Mouse (Mus musculus) thymus, postnatal 4 days (tissue): ENCODE data around the gene Cwc25.
A peak's percentile ranks its signal among the peaks of the same experiment; 100 is the strongest.
"Not testable (repeated sequence)": the region's sequence is repeated elsewhere in the genome, so short reads cannot be mapped to it uniquely, and the experiment has no call there.

Experiments used
- DNase-seq: peaks from one replicate; pipeline ENCODE4 v3.0.0; 2021

Cwc25 gene

DNA sequence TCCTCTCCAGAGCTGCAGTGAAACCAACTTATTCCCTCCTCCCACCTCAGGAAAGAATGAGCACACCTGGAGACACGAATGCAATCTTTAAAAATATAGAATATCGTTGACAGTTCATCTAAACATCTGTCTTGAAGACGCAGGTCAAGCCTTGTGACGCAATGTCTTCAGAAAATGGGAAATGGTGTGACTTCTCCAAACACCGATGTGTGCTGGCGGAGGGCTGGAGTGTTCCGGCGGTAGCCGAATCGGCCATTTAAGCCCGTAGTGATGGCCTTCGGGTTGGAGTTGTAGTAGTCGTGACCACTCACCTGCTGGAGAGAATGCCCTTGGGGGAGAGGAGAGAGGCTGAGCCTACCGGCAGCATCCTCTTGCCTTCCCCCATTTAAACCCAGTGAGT is 5.1 kb upstream of the Cwc25 start:
- DNase-seq = no peak

DNA sequence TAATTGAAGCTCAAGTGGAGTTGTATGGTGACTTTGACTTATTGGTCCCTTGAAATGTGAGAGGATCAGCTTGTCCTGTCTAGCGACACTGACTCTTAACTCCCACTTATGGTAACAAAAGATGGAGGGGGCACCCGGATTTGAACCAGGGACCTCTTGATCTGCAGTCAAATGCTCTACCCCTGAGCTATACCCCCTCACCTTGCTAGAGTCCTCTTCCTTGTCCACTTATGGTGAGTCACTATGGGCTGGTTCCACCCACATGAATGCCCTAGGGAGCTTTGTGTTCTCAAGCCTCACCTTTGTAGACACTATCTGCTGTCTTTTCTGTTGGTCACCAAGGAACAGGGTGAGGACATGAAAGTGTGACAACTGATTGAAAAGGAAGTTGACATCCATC is 3.3 kb upstream of the Cwc25 start:
- DNase-seq = no peak

DNA sequence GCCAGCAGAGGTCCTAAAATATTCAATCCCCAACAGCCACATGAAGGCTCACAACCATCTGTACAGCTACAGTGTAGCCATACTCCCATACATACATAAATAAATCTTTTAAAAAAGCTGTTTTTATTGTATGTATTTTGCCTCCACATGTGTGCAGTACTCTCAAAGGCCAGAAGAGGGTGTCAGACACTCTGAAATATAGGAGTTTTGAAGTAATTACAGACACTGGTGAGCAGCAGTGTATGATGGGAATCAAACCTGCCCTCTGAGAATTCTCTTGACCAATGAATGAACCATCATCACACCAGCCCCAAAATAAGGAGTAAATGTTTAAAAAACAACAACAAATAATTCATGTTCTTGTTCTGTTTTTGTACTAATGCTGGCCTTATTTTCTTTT is 4.7 kb downstream of the Cwc25 start:
- DNase-seq = no peak

DNA sequence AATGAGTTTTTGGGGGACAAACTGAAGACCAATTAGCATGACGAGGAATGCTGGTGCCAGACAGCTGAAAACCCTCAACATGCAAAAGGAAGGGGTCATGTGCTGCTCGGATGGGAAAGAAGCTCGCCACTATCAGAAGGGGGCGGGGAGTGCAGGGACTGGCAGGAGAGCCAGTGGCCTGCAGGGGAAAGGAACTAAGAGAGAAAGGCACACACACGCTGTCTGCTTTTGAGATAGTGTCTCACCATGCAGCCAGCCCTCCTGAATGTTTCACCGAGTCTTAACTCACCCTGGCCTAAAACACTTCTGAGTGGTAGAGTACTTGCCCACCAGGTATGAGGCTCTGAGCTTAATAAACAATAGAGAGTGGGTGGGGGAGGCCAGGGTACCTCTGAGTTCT is 7.4 kb downstream of the Cwc25 start:
- no peak for DNase-seq

DNA sequence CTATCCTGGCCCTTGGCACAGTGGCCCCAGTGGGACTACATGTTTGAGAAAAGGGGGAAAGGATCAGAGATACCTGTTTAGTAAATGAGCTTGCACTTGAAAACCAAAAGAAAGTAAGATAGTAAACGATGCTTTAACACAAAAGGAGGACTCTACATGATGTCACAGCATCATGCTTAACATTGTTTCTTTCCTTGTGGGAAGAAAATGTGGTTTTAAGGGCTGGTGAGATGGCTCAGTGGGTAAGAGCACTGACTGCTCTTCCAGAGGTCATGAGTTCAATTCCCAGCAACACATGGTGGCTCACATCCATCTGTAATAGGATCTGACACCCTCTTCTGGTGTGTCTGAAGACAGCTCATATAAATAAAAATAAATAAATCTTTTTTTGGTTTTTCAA is 8.2 kb downstream of the Cwc25 start:
- DNase-seq = no peak

DNA sequence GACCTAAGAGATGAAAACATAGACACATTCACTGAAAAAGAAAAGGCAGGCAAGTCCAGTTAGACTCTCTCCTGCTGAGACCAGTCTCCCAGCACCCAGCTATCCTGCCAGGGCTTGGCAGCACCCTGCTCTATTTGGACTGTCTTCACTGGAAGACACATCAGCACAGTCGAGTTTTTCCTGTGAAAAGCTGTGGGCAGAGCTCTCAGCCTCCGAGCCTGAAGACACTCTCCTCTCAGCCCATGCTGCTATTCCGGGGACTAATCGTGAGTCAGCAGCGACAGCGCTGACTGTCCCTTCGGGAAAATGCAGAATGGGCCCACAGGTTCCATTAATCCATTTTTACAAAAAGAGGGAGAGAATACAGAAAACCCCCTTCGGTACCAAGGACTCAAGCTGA is 13.1 kb downstream of the Cwc25 start:
- DNase-seq = no peak

DNA sequence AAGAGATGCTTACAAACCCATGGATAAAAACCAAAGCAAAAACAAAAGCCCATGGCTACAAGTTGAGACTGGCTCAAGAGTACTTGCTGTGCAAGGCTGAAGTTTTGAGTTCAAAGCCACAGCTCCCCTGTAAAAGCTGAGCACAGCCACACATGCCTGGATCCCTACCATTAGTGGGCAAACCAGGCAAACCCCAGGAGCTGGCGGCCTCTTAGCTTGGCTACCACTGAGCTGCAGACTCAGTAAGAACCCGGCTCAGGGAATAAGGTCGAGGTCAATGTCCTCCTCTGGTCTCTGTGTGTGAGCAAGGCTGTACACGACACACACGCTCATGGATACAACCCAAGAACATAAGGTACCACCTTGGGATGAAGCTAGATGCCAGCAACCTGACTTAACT is 17.9 kb downstream of the Cwc25 start:
- no peak for DNase-seq

DNA sequence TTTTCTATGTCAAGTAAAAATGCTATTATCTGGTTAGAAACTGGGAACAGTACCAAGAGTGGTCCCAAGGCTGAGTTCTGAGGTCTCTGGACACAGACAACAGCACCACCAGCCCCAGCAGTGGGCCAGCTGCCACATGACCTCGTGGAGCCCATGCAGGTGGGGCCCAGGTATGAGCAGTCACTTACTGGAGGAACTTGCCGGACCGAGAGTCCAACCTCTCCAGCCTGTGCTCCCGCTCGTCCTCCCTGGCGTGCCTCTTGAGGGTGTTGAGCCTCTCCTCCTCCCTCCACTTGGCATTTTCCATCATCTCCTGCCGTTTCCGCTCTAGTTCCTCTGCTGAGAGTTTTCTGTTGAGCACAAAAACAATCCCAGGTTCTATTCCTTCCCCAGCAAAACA is 18.6 kb downstream of the Cwc25 start:
- no peak for DNase-seq

DNA sequence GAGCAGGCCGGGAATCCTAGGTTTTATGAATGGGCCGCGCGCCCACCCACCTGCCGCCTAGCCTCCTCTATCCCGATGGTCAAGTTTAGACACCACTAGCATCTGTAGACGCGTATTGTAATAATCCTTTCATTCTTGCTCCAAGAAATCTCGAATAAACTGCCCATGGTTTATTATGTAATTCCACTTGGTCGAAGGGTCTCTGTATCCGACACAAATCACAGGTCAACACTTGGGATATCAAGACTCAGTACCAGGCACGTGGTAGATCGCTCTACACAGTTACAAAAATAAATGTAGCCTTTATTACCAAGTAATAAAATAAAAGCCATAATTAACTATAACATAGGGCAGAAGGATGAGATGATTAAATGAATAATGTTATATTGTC is 21.0 kb downstream of the Cwc25 start:
- DNase-seq = no peak

DNA sequence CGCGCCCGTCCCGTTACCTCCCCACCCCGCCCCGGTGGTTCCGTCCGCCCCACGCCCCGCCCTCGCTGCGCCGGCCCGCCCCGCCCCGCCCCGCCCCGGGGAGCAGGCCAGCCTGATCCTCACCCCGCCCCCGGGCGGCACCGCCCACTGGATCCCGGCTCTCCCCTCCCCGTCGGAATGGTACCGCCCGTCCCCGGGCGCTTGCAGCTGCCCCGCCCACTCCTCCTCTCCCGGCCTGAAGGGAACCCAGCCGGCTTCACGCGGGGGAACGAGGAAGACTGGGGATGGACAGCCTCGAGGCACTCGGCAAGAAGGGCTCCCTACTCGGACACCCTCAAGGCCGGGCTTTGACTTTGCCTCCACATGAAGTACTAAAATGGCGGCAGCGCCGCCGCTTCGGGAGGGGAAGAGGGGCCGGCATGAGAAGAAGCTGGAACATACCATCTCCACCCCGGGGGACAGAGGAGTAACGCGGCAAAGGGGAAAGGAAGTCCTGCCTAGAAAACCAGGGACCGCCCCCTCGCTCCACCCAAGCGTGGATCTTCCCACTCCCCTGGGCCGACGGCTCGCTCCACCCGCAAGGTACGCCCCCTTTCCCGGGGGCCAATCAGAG is 21.5 kb downstream of the Cwc25 start:
- DNase-seq = peak; percentile 99

DNA sequence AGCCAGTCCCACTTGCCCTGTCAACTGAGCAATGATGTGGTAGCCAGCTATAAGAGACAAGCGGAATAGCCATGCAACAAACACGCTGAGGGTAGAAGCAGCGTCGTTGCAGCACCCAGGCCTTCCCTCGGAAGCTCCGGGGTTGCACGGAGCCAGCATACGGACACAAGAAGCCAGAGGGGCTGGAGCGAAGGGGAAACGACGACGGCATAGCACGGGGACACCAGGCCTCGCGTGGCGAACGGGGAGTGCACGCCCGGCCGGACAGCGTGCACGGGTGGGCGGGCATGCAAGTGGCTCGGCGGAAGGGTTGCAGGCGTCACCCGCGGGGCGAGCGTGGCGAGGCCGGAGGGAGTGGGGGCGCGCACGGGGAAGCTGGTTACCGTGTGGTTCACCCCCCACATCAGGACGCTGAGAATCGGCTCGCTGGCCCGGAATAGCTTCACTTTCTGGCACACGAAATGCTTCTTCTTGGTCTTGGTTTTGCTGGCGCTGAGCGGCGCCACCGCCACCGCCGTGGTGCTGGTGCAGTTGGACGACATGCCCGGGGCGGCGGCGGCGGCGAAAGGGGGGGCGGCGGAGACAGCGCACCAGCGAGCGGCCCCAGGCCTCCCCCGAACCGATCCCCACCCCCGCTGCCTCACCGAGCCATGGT is 22.2 kb downstream of the Cwc25 start, which contains the start of gene Pip4k2b:
Pip4k2b (minus strand) TSS at position 642 of the 655 bp plus-strand sequence.
- no peak for DNase-seq

DNA sequence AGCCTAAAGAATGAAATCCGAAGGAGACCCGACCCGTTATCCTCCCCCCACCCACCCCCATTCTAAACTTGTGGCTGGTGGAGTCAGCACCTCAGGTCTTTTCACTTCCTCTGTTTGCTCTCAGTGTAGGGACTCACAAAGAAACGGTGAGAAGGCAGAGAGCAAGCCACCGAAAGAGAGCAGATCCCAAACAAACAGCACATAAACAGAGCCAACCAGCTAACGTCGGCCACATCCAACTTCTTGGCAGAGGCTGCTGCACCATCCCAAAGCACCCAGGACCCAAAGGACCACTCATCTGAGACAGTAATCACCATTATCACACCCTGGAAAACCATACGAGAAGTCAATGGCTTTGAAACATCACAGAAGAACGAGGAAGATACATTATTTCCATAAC is 22.9 kb downstream of the Cwc25 start:
- DNase-seq = peak; percentile 44

DNA sequence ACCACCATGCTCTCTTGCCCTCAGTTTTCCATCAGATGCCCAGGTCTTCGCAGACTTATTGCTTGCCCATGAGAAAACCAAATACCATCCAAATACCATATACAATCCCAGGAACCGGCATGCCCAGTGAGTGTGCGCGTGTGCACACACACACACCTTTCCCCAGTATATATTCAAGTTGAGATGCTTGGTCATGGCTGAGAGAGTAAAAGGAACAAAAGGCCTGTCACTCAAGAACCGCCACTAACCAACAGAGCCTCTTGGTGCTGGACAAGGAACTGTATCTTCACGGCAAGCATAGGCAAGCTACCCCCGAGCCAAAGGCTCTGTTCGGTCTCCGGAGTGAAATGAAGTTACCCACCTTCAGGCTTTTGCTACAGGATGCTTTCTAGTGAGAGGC is 23.8 kb downstream of the Cwc25 start:
- DNase-seq = no peak

DNA sequence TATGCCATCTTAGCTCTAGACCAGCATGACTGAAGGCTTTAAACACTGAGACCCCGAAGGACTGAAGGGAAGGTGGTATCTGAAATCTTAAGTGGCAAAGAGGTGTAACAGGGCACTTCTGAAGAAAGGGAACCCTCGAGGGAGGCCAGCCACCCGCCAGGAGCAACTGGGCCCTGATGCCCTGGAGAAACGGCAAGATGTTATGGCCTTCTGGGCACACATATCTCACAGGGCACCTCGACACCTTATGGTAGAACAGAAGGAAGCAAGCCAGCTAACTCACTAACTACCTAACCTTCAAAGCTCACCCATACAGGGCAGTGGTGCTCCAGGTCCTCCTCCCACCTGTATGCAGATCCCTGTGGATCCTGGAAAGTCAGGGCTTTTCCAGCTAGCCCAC is 24.2 kb downstream of the Cwc25 start:
- DNase-seq = no peak

DNA sequence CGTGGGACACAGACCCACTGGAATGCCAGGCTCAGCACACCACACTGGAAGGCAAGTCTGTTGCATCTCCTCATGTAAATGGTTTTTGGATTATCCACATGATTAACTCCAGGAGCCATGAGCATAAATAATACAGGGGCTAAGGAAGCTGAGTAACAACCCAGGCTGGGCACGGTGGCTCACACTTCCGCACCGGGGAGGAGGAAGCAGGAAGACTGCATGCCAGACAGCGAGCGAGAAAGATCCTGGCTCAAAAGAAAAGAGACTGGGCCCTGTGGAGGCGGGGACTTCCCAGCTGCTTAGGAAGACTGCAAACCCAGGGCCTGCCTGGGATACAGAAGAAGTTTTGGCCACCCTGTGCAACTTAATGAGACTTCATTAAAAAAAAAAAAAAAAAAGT is 26.2 kb downstream of the Cwc25 start:
- peak; percentile 52 for DNase-seq

DNA sequence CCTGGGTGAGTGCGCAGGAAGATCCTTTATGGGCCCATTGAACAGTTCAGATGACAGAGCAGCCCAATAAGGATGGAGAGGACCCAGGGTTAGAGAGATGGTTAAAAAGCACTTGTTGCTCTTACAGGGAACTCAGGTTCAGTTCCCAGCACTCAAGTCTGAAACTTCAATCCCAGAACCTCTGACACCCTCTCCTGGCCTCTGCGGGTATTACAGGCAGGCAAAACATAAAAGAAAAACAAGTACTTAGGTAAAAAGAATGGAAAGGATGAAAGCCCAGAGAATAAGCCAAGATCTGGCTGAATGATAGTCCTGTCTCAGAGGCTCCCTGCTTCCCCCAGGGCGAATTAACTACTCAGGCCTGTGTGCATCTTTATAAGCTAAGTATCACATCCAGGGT is 27.2 kb downstream of the Cwc25 start:
- DNase-seq = peak; percentile 48

DNA sequence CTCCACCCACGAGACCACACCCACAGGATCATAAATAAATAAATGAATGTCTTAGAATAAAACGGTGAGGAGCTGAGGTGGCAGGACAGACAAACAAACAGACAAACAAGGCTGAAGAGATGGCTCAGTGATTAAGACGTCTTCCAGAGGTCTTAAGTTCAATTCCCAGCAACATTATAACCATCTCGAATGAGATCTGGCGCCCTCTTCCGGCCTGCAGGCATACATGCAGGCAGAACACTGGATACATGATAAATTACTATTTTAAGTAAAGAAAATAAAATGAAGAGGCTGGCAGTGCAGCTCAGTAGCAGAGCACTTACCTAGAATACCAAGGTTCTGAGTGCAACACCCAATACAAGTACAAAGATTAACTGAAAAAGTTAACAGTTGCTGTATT is 27.7 kb downstream of the Cwc25 start:
- peak; percentile 68 for DNase-seq

DNA sequence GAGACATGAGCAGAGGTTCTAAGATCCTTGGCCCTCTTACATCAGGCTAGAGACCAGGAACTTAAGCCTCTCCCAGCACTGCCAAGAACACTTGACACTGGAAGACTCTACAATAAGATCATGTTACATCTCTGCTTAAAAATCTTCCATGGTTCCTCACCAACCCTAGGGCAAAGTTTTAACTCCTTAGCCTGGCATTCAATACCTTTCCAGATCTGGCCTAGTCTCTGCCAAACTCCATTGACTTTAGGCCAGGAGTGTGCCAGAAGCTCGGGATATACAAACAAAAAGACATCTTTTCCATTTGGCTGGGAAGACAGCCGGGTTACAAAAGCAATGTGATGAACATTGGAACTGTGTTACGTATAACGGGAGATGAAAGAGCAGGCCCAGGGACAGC is 28.8 kb downstream of the Cwc25 start:
- no peak for DNase-seq

DNA sequence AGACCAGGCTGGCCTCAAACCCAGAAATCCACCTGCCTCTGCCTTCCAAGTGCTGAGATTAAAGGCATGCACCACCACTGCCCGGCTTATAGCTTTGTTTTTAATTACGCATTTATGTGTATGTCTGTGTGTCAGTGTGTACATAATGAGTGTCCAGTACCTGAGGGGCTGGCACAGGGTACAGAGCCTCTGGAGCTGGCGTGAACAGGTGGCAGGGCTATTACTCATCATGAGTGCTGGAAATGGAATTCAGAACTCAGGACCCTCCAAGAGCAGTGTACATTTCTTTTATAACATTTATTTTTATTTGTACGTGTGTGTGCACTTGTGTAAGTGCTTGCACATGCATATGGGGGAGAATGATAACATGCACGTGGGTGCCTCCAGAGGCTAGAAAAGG is 29.7 kb downstream of the Cwc25 start:
- DNase-seq = no peak

DNA sequence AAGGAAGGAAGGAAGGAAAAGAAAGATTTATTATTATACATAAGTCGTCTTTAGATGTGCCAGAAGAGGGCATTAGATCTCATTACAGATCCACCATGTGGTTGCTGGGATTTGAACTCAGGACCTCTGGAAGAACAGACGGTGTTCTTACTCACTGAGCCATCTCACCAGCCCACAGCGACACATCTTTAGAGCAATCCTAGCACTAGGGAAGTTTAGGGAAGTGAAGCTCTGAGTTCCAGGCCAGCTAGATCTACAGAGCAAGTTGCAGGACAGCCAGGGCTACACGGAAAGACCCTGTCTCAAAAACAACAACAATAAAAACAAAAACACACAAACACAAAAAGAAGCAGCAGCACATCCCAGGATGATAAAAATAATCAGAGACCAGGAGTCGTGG is 31.5 kb downstream of the Cwc25 start:
- DNase-seq = not testable (repeated sequence)

DNA sequence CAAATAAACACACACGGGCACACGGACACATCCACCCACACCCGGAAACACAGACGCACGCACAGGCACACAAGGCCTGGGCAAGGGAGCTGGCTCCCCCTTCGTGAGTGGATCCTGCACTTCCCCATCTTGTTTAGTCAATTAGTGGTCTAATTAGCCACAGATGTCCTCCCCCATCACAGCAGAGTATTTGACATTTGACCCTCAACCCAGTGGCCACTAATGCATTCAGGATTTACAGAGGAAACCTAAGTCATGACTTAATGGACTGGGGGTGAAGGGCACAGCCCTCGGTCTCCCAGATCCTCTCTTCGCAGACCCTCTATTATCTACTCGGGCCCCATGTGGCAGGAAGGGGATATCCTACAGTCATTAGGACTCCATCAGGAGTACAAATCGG is 32.7 kb downstream of the Cwc25 start:
- DNase-seq = no peak

DNA sequence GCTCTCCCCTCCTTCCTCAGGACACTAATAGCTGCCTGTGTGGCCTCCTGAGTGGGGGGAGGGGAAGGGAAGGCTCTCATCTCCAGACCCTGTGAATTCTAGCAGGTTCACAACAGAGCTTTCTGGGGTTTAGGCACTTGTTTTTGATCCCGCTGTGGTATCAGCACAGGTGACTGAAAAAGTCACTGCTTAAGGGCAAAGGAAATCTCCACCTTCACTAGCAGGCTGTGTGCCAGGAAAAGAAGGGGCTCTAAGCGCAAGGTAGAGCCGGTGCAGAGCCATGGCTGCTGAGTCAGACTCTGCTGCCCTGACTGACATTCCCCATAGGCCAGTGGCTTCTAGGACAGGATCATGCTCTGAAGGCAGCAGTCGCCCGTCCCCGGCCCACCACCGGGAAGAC is 37.6 kb downstream of the Cwc25 start:
- DNase-seq = peak; percentile 31

DNA sequence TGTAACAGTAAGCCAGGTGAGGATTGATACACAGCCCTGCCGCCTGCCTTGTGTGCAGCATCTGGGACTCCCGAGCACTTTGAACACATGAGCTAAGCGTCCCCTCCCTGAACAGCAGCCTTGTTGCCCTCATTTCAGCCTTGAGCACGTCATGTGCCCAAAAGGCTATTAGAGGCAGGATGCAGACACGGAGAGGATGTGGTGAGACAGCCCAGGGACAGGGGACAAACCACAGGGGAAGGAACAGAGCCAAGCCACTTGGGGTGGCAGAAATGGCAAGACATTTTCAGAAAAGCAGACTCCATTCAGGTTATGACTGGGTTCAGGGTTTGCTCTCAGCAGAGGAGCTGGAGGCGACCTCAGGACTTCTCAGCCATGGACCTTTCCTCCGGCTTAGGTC is 38.0 kb downstream of the Cwc25 start:
- peak; percentile 39 for DNase-seq

DNA sequence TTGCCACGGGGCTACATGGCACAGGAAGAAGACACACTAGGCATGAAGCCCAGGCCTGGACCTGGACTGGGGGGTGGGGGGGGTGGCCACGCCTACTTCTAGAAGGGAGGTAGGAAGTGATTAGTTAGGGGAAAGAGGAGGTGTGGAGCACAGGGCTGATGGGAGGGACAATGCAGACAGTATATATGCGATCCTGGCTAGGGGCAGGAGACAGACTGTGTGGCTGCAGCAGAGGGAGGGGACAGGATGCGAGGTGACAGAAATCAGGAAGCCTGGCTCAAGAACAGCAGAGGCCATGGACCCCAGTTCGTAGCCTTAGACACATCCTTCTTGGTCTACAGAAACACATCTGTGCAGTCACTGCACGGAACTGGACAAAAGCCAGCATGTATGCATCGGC is 42.6 kb downstream of the Cwc25 start:
- DNase-seq = no peak

DNA sequence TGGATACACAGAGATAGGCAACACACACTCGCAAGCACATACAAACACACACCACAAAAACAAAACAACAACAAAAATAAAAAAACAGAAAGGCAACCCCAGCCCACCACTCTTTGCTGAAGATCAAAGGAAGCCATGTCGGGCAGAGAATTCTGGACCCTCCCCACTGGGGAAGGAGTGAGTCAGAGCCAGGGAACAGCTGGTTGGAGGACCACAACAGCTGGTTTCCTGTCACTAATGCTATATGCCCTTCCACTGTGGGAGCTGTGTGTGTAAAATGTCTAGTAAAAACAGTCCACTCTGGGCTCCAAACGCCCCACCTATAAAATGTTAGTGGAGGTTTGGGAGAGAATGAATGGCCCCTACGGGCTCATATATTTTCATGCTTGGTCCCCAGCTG is 45.0 kb downstream of the Cwc25 start:
- DNase-seq = no peak
